Mouse (Mus musculus): Measurements from ENCODE around the gene Gm128.

Gene Gm128

GRCm38 (mm10) chr3:95241498-95241897 is at the start of gene Gm128:
Gene Gm128, minus strand, starts transcription at chr3:95241598.
- CTCF ChIA-PET, result no interaction called here

GRCm38 (mm10) chr3:95291041-95291440 is 49.6 kb upstream of the Gm128 start:
- CTCF ChIA-PET, result no interaction called here

- CTCF ChIA-PET, result no interaction called here
Observed at GRCm38 (mm10) chr3:95290156-95290555, 48.8 kb upstream of the Gm128 start.

- CTCF ChIA-PET, result interaction anchor here (0.6 kb wide), 1 partner anchor 27 kb away, joined by 6 read pairs; no protein-coding TSS in a partner anchor
Observed at GRCm38 (mm10) chr3:95289419-95289818, 48.0 kb upstream of the Gm128 start.

- CTCF ChIA-PET, result no interaction called here
Observed at GRCm38 (mm10) chr3:95287541-95287940, 46.1 kb upstream of the Gm128 start.

- CTCF ChIA-PET, result interaction anchor here (0.6 kb wide), 1 partner anchor 151 kb away, joined by 9 read pairs; no protein-coding TSS in a partner anchor
Observed at GRCm38 (mm10) chr3:95286510-95286909, 45.1 kb upstream of the Gm128 start.

- CTCF ChIA-PET, result no interaction called here
Observed at GRCm38 (mm10) chr3:95286011-95286410, 44.6 kb upstream of the Gm128 start.

- CTCF ChIA-PET, result no interaction called here
Observed at GRCm38 (mm10) chr3:95285390-95285789, 44.0 kb upstream of the Gm128 start.

- CTCF ChIA-PET, result interaction anchor here (0.7 kb wide), 1 partner anchor 77 kb away, joined by 3 read pairs; no protein-coding TSS in a partner anchor
Observed at GRCm38 (mm10) chr3:95284501-95285281, 43.3 kb upstream of the Gm128 start.

GRCm38 (mm10) chr3:95284062-95284461 is 42.7 kb upstream of the Gm128 start:
- CTCF ChIA-PET, result interaction anchor here (0.7 kb wide), 1 partner anchor 76 kb away, joined by 3 read pairs; no protein-coding TSS in a partner anchor

- CTCF ChIA-PET, result no interaction called here
Observed at GRCm38 (mm10) chr3:95283589-95283941, 42.2 kb upstream of the Gm128 start.

GRCm38 (mm10) chr3:95282865-95283588 is 41.6 kb upstream of the Gm128 start:
- CTCF ChIA-PET, result no interaction called here

GRCm38 (mm10) chr3:95282381-95282864 is 41.0 kb upstream of the Gm128 start:
- CTCF ChIA-PET, result no interaction called here

GRCm38 (mm10) chr3:95281216-95282126 is 40.1 kb upstream of the Gm128 start, which contains the start of the genes Mindy1 and Prune1:
Gene Mindy1, plus strand, starts transcription at chr3:95281345.
Gene Prune1, minus strand, starts transcription at chr3:95282076.
- CTCF ChIA-PET, result no interaction called here

- CTCF ChIA-PET, result no interaction called here
Observed at GRCm38 (mm10) chr3:95280747-95281146, 39.3 kb upstream of the Gm128 start.

- CTCF ChIA-PET, result no interaction called here
Observed at GRCm38 (mm10) chr3:95277149-95277551, 35.8 kb upstream of the Gm128 start.

GRCm38 (mm10) chr3:95276428-95276934 is 35.1 kb upstream of the Gm128 start:
- CTCF ChIA-PET, result no interaction called here

GRCm38 (mm10) chr3:95275161-95275560 is 33.8 kb upstream of the Gm128 start:
- CTCF ChIA-PET, result interaction anchor here (0.7 kb wide), 1 partner anchor 115 kb away, joined by 3 read pairs; no protein-coding TSS in a partner anchor

- CTCF ChIA-PET, result no interaction called here
Observed at GRCm38 (mm10) chr3:95274453-95274852, 33.1 kb upstream of the Gm128 start.

GRCm38 (mm10) chr3:95273471-95273870 is 32.1 kb upstream of the Gm128 start:
- CTCF ChIA-PET, result no interaction called here

GRCm38 (mm10) chr3:95270766-95271364 is 29.5 kb upstream of the Gm128 start:
- CTCF ChIA-PET, result no interaction called here
